Mouse (Mus musculus) heart, embryonic 12.5 days (tissue): ENCODE data around the gene Olfr507. TPM values are rescaled to one million over a fixed set of nuclear protein-coding genes. Genes with fewer than 3 reads are reported as not detected.
"Not testable (repeated sequence)": the region's sequence is repeated elsewhere in the genome, so short reads cannot be mapped to it uniquely, and the experiment has no call there.

Source experiments
- ATAC-seq: fragments of 200-750 bp; cut with Nextera tagmentation; 2 replicates; pipeline ENCODE4 v1.8.0; 2017; ENCODE audit warnings: moderate TSS enrichment, moderate library complexity; ENCODE audit not compliant: insufficient number of reproducible peaks, low FRiP score
- H3K27ac ChIP-seq: fragments of 300-500 bp; sonication (generic); 2 replicates; pipeline ENCODE4 v1.5.1; 2016; ENCODE audit warnings: mild to moderate bottlenecking, moderate library complexity; ENCODE audit not compliant: poor library complexity, severe bottlenecking
- H3K27me3 ChIP-seq: fragments of 300-500 bp; sonication (generic); replicated peaks from 2 replicates; pipeline ENCODE4 v1.6.1; 2016; ENCODE audit warnings: mild to moderate bottlenecking, moderate library complexity
- H3K36me3 ChIP-seq: fragments of 300-500 bp; sonication (generic); 2 replicates; pipeline ENCODE4 v1.6.1; 2016; ENCODE audit warnings: mild to moderate bottlenecking, moderate library complexity
- H3K4me1 ChIP-seq: fragments of 300-500 bp; sonication (generic); replicated peaks from 2 replicates; pipeline ENCODE4 v1.6.1; 2016; ENCODE audit warnings: mild to moderate bottlenecking
- H3K4me2 ChIP-seq: fragments of 300-500 bp; sonication (generic); 2 replicates; pipeline ENCODE4 v1.6.1; 2016; ENCODE audit warnings: mild to moderate bottlenecking, moderate library complexity
- H3K4me3 ChIP-seq: fragments of 300-500 bp; sonication (generic); 2 replicates; pipeline ENCODE4 v1.5.1; 2016; ENCODE audit warnings: mild to moderate bottlenecking
- H3K9ac ChIP-seq: fragments of 300-500 bp; sonication (generic); 2 replicates; pipeline ENCODE4 v1.6.1; 2016; ENCODE audit warnings: mild to moderate bottlenecking, moderate library complexity
- H3K9me3 ChIP-seq: fragments of 300-500 bp; sonication (generic); replicated peaks from 2 replicates; pipeline ENCODE4 v1.6.1; 2016; ENCODE audit warnings: mild to moderate bottlenecking, moderate library complexity
- WGBS: fragments of 180-500 bp; shearing (Covaris S2); methylation state at CpG from one replicate; pipeline ENCODE4 v1.1.7; 2016; 5-methylcytosine and 5-hydroxymethylcytosine counted together
- polyA plus RNA-seq: library from polyadenylated mRNA; unstranded; fragments of >200 nt; fragmentation: Nextera tagmentation; extraction: Ambion mirVana; gene quantifications from 2 replicates; pipeline ENCODE4 v1.2.1, GENCODE M21; 2016

Olfr507 gene
- not detected in 2 replicates for polyA plus RNA-seq

- no peaks in the 10 kb centered on the region for H3K4me1 ChIP-seq
- 0 out of 2 replicates have a peak, but pooled peaks cover 3% of the 10 kb centered on the region for H3K9me3 ChIP-seq
- no peak for ATAC-seq
- H3K9ac ChIP-seq = no peak within 1 kb of the TSS
- no peaks in the 10 kb centered on the region for H3K27me3 ChIP-seq
- H3K27ac ChIP-seq = no peak within 1 kb of the TSS
- H3K4me2 ChIP-seq = no peak within 1 kb of the TSS
- H3K4me3 ChIP-seq = no peak within 1 kb of the TSS
- 67% methylated on average over 2 of the region's 2 CpGs for WGBS
- H3K36me3 ChIP-seq = no peaks in the 10 kb centered on the region
Observed at GRCm38 (mm10) chr7:108621514-108621913, at the start of gene Olfr507. Gene Olfr507, plus strand, starts transcription at chr7:108621814.

GRCm38 (mm10) chr7:108589797-108590196 lies 31.8 kb upstream of the Olfr507 start:
- Histone ChIP-seq H3K27ac (no peak overlapping the region), H3K36me3 (no peaks in the 10 kb centered on the region), H3K9me3 (peaks cover 9% of the 10 kb centered on the region; the same call in 1 of the 2 replicates), H3K4me2 (no peak overlapping the region), H3K4me3 (no peak overlapping the region), H3K27me3 (no peaks in the 10 kb centered on the region), H3K4me1 (no peaks in the 10 kb centered on the region), H3K9ac (no peak overlapping the region)
- no peak for ATAC-seq
- WGBS = 88% methylated on average over 1 of the region's 1 CpGs

- H3K27ac ChIP-seq, H3K9me3 ChIP-seq, H3K9ac ChIP-seq, H3K36me3 ChIP-seq, H3K27me3 ChIP-seq, ATAC-seq, H3K4me2 ChIP-seq, H3K4me3 ChIP-seq, H3K4me1 ChIP-seq: not testable (repeated sequence)
- WGBS = 70% methylated on average over 3 of the region's 3 CpGs
Observed at GRCm38 (mm10) chr7:108601916-108602315, 19.7 kb upstream of the Olfr507 start.

GRCm38 (mm10) chr7:108610487-108610886 lies 11.1 kb upstream of the Olfr507 start, which contains the start of gene Olfr506:
Gene Olfr506, plus strand, starts transcription at chr7:108610787.
- Histone ChIP-seq H3K36me3 (no peaks in the 10 kb centered on the region), H3K9ac (no peak within 1 kb of the TSS), H3K27me3 (no peaks in the 10 kb centered on the region), H3K4me3 (no peak within 1 kb of the TSS), H3K4me1 (no peaks in the 10 kb centered on the region), H3K9me3 (no peaks in the 10 kb centered on the region), H3K4me2 (no peak within 1 kb of the TSS), H3K27ac (no peak within 1 kb of the TSS)
- ATAC-seq = no peak

- Histone ChIP-seq H3K4me1 (no peaks in the 10 kb centered on the region), H3K27ac (no peak overlapping the region), H3K36me3 (no peaks in the 10 kb centered on the region), H3K27me3 (no peaks in the 10 kb centered on the region), H3K4me2 (no peak overlapping the region), H3K9me3 (no peaks in the 10 kb centered on the region), H3K4me3 (no peak overlapping the region), H3K9ac (no peak overlapping the region)
- no peak for ATAC-seq
- WGBS = 78% methylated on average over 2 of the region's 2 CpGs
Observed at GRCm38 (mm10) chr7:108614110-108614509, 7.5 kb upstream of the Olfr507 start.

GRCm38 (mm10) chr7:108616781-108617180 lies 4.8 kb upstream of the Olfr507 start:
- H3K27me3 ChIP-seq, ATAC-seq, H3K4me3 ChIP-seq, H3K9ac ChIP-seq, H3K27ac ChIP-seq, H3K4me1 ChIP-seq, H3K36me3 ChIP-seq, H3K4me2 ChIP-seq, H3K9me3 ChIP-seq: not testable (repeated sequence)
- WGBS = 54% methylated on average over 3 of the region's 3 CpGs

- Histone ChIP-seq H3K27ac (no peak within 1 kb of the TSS), H3K4me3 (no peak within 1 kb of the TSS), H3K4me1 (no peaks in the 10 kb centered on the region), H3K9ac (no peak within 1 kb of the TSS), H3K4me2 (no peak within 1 kb of the TSS), H3K36me3 (no peaks in the 10 kb centered on the region), H3K9me3 (0 out of 2 replicates have a peak, but pooled peaks cover 3% of the 10 kb centered on the region), H3K27me3 (no peaks in the 10 kb centered on the region)
- 73% methylated on average over 3 of the region's 3 CpGs for WGBS
- ATAC-seq = no peak
Observed at GRCm38 (mm10) chr7:108629694-108630093, 8.1 kb downstream of the Olfr507 start, which contains the start of gene Olfr508. Gene Olfr508, plus strand, starts transcription at chr7:108629994.

GRCm38 (mm10) chr7:108651806-108652205 lies 30.2 kb downstream of the Olfr507 start, which contains the start of gene Olfr509:
Gene Olfr509, minus strand, starts transcription at chr7:108651906.
- Histone ChIP-seq H3K4me1 (no peaks in the 10 kb centered on the region), H3K4me2 (no peak within 1 kb of the TSS), H3K27ac (no peak within 1 kb of the TSS), H3K9ac (no peak within 1 kb of the TSS), H3K27me3 (no peaks in the 10 kb centered on the region), H3K4me3 (no peak within 1 kb of the TSS), H3K9me3 (0 out of 2 replicates have a peak, but pooled peaks cover 2% of the 10 kb centered on the region), H3K36me3 (no peaks in the 10 kb centered on the region)
- no peak for ATAC-seq

GRCm38 (mm10) chr7:108662419-108662818 lies 40.8 kb downstream of the Olfr507 start:
- WGBS = 68% methylated on average over 3 of the region's 3 CpGs
- no peaks in the 10 kb centered on the region for H3K27me3 ChIP-seq
- ATAC-seq = no peak

GRCm38 (mm10) chr7:108666118-108666517 lies 44.5 kb downstream of the Olfr507 start, which contains the start of gene Olfr510:
Gene Olfr510, plus strand, starts transcription at chr7:108666418.
- Histone ChIP-seq H3K9ac (no peak within 1 kb of the TSS), H3K9me3 (0 out of 2 replicates have a peak, but pooled peaks cover 5% of the 10 kb centered on the region), H3K36me3 (no peaks in the 10 kb centered on the region), H3K4me3 (no peak within 1 kb of the TSS), H3K4me1 (no peaks in the 10 kb centered on the region), H3K4me2 (no peak within 1 kb of the TSS), H3K27me3 (no peaks in the 10 kb centered on the region), H3K27ac (no peak within 1 kb of the TSS)
- 73% methylated on average over 1 of the region's 1 CpGs for WGBS
- ATAC-seq = no peak

More at GRCm38 (mm10) chr7:108662419-108662818, 40.8 kb downstream of the Olfr507 start:
- H3K9ac ChIP-seq = no peak overlapping the region
- no peak overlapping the region for H3K27ac ChIP-seq
- H3K4me2 ChIP-seq = no peak overlapping the region
- no peaks in the 10 kb centered on the region for H3K4me1 ChIP-seq
- 0 out of 2 replicates have a peak, but pooled peaks cover 4% of the 10 kb centered on the region for H3K9me3 ChIP-seq
- H3K36me3 ChIP-seq = no peaks in the 10 kb centered on the region
- H3K4me3 ChIP-seq = no peak overlapping the region

- no peaks in the 10 kb centered on the region for H3K27me3 ChIP-seq
- no peaks in the 10 kb centered on the region for H3K36me3 ChIP-seq
- no peak overlapping the region for H3K9ac ChIP-seq
- H3K4me2 ChIP-seq = no peak overlapping the region
- H3K9me3 ChIP-seq = 0 out of 2 replicates have a peak, but pooled peaks cover 13% of the 10 kb centered on the region
- no peak for ATAC-seq
- H3K27ac ChIP-seq = no peak overlapping the region
- H3K4me3 ChIP-seq = no peak overlapping the region
- WGBS = 78% methylated on average over 1 of the region's 1 CpGs
- no peaks in the 10 kb centered on the region for H3K4me1 ChIP-seq
Observed at GRCm38 (mm10) chr7:108671058-108671457, 49.4 kb downstream of the Olfr507 start.
